ENCODE assay signal across 21 mouse cellular contexts in genomic region chr1:188734741-188735266, GRCm38 (mm10).
"Had no signal": no experiment of that assay in that cellular context is flagged by ENCODE, and none has a peak within 500 bp of the region (broad histone marks: within the 10 kb centered on the region; RNA-seq: fewer than 3 reads in every experiment).

No protein-coding gene starts in this region.

- H3K4me3 ChIP-seq: kidney, embryonic 15.5 days; left cerebral cortex, adult 2 months; liver, embryonic 13.5 days; megakaryocyte, embryonic 14.5 days; midbrain, embryonic 10.5 days; midbrain, embryonic 13.5 days; myocyte; neural tube, embryonic 13.5 days had no signal

- H3K4me1 ChIP-seq: kidney, embryonic 15.5 days; liver, embryonic 13.5 days; megakaryocyte, embryonic 14.5 days; midbrain, embryonic 10.5 days; neural tube, embryonic 13.5 days had no signal

- H3K36me3 ChIP-seq: kidney, embryonic 15.5 days; liver, embryonic 13.5 days; midbrain, embryonic 10.5 days; midbrain, embryonic 13.5 days; neural tube, embryonic 13.5 days had no signal

- DNase-seq: kidney, adult 8-10 months; kidney, postnatal 10 days; kidney, postnatal 36 days; layer of hippocampus, postnatal 36 days; liver, embryonic 13.5 days; lung, adult 2 months; lung, postnatal 10 days; lung, postnatal 36 days; retina, postnatal 1 day; right cerebral cortex, postnatal 25 days; spleen, adult 18-20 months; thymus, adult 18-20 months; thymus, postnatal 4 days had no signal

- H3K9ac ChIP-seq: kidney, embryonic 15.5 days; liver, embryonic 13.5 days; midbrain, embryonic 13.5 days; neural tube, embryonic 13.5 days had no signal

- H3K9me3 ChIP-seq: kidney, embryonic 15.5 days; liver, embryonic 13.5 days; midbrain, embryonic 10.5 days; midbrain, embryonic 13.5 days had no signal

- ATAC-seq: midbrain, embryonic 13.5 days; midbrain, embryonic 16.5 days had no signal

- H3K27ac ChIP-seq: kidney, embryonic 15.5 days; left cerebral cortex, adult 2 months; liver, embryonic 13.5 days; midbrain, embryonic 10.5 days; midbrain, embryonic 13.5 days; neural tube, embryonic 13.5 days had no signal

- H3K27me3 ChIP-seq: kidney, embryonic 15.5 days; liver, embryonic 13.5 days; megakaryocyte, embryonic 14.5 days; midbrain, embryonic 13.5 days; neural tube, embryonic 13.5 days had no signal

- H3K4me2 ChIP-seq: kidney, embryonic 15.5 days; liver, embryonic 13.5 days; midbrain, embryonic 13.5 days; neural tube, embryonic 13.5 days had no signal
